Mouse (Mus musculus) limb, embryonic 11.5 days (tissue): ENCODE data around the gene Ntsr1. TPM values are rescaled to one million over a fixed set of nuclear protein-coding genes. Genes with fewer than 3 reads are reported as not detected.

Source experiments
- ATAC-seq: fragments of 200-750 bp; cut with Nextera tagmentation; 2 replicates; pipeline ENCODE4 v1.8.0; 2017; ENCODE audit warnings: low read depth; ENCODE audit not compliant: insufficient number of reproducible peaks, low FRiP score, low TSS enrichment
- DNase-seq: peaks from one replicate; pipeline ENCODE4 v3.0.0-alpha.2; 2015; ENCODE audit warnings: low spot score
- H3K27ac ChIP-seq: fragments of 300-500 bp; sonication (generic); replicated peaks from 2 replicates; pipeline ENCODE4 v1.5.1; 2014; ENCODE audit warnings: low read depth, mild to moderate bottlenecking, low read length
- H3K27me3 ChIP-seq: fragments of 300-500 bp; sonication (generic); 2 replicates; pipeline ENCODE4 v1.6.1; 2014; ENCODE audit warnings: mild to moderate bottlenecking, low read length, mixed read lengths; ENCODE audit not compliant: control insufficient read depth, insufficient read depth
- H3K36me3 ChIP-seq: fragments of 300-500 bp; sonication (generic); 2 replicates; pipeline ENCODE4 v1.6.1; 2014; ENCODE audit warnings: mild to moderate bottlenecking, low read length, moderate library complexity, mixed read lengths; ENCODE audit not compliant: control insufficient read depth, insufficient read depth
- H3K4me1 ChIP-seq: fragments of 300-500 bp; sonication (generic); 2 replicates; pipeline ENCODE4 v1.6.1; 2014; ENCODE audit warnings: low read length, mixed read lengths; ENCODE audit not compliant: control insufficient read depth, insufficient read depth
- H3K4me2 ChIP-seq: fragments of 300-500 bp; sonication (generic); 2 replicates; pipeline ENCODE4 v1.6.1; 2014; ENCODE audit warnings: low read depth, mild to moderate bottlenecking, moderate library complexity; ENCODE audit not compliant: severe bottlenecking
- H3K4me3 ChIP-seq: fragments of 300-500 bp; sonication (generic); 2 replicates; pipeline ENCODE4 v1.5.1; 2014; ENCODE audit warnings: low read depth, low read length
- H3K9ac ChIP-seq: fragments of 300-500 bp; sonication (generic); 2 replicates; pipeline ENCODE4 v1.6.1; 2014; ENCODE audit warnings: mild to moderate bottlenecking, low read length
- H3K9me3 ChIP-seq: fragments of 300-500 bp; sonication (generic); 2 replicates; pipeline ENCODE4 v1.6.1; 2016; ENCODE audit warnings: low read length; ENCODE audit not compliant: control insufficient read depth
- WGBS: fragments of 180-500 bp; shearing (Covaris S2); extraction: QIAGEN DNeasy Blood & Tissue Kit; methylation state at CpG from one replicate; pipeline ENCODE4 v1.1.7; 2014; 5-methylcytosine and 5-hydroxymethylcytosine counted together
- polyA plus RNA-seq: library from polyadenylated mRNA; unstranded; fragments of >200 nt; fragmentation: Nextera tagmentation; extraction: Ambion mirVana; gene quantifications from 2 replicates; pipeline ENCODE4 v1.2.1, GENCODE M21; 2014

The Ntsr1 gene
- polyA plus RNA-seq, result not detected in 2 replicates

- no peak for ATAC-seq
- DNase-seq, result peak; percentile 28
- no peaks in the 10 kb centered on the region for H3K9me3 ChIP-seq
- 0 out of 2 replicates have a peak, but pooled peaks cover 6% of the 10 kb centered on the region for H3K4me1 ChIP-seq
- no peak within 1 kb of the TSS for H3K27ac ChIP-seq
- H3K27me3 ChIP-seq, result peaks cover 36% of the 10 kb centered on the region
- no peaks in the 10 kb centered on the region for H3K36me3 ChIP-seq
- peak within 1 kb of the TSS; percentile 24 for H3K4me3 ChIP-seq
- WGBS, result under 1% methylated on average over 30 of the region's 30 CpGs
- no peak within 1 kb of the TSS for H3K9ac ChIP-seq
- H3K4me2 ChIP-seq, result peak within 1 kb of the TSS; percentile 41
These were observed at the start of gene Ntsr1 for GRCm38 (mm10) chr2:180499741-180500140. Gene Ntsr1, plus strand, starts transcription at chr2:180499976.

GRCm38 (mm10) chr2:180450529-180450928, 49.2 kb upstream of the Ntsr1 start:
- H3K36me3 ChIP-seq, result no peaks in the 10 kb centered on the region
- ATAC-seq (no peak), DNase-seq (no peak)
- 86% methylated on average over 5 of the region's 5 CpGs for WGBS
- H3K27ac ChIP-seq, result no peak overlapping the region
- no peaks in the 10 kb centered on the region for H3K4me1 ChIP-seq
- no peak overlapping the region for H3K4me2 ChIP-seq
- no peak overlapping the region for H3K9ac ChIP-seq
- H3K9me3 ChIP-seq, result no peaks in the 10 kb centered on the region
- H3K27me3 ChIP-seq, result 0 out of 2 replicates have a peak, but pooled peaks cover under 1% of the 10 kb centered on the region
- H3K4me3 ChIP-seq, result no peak overlapping the region

DNA sequence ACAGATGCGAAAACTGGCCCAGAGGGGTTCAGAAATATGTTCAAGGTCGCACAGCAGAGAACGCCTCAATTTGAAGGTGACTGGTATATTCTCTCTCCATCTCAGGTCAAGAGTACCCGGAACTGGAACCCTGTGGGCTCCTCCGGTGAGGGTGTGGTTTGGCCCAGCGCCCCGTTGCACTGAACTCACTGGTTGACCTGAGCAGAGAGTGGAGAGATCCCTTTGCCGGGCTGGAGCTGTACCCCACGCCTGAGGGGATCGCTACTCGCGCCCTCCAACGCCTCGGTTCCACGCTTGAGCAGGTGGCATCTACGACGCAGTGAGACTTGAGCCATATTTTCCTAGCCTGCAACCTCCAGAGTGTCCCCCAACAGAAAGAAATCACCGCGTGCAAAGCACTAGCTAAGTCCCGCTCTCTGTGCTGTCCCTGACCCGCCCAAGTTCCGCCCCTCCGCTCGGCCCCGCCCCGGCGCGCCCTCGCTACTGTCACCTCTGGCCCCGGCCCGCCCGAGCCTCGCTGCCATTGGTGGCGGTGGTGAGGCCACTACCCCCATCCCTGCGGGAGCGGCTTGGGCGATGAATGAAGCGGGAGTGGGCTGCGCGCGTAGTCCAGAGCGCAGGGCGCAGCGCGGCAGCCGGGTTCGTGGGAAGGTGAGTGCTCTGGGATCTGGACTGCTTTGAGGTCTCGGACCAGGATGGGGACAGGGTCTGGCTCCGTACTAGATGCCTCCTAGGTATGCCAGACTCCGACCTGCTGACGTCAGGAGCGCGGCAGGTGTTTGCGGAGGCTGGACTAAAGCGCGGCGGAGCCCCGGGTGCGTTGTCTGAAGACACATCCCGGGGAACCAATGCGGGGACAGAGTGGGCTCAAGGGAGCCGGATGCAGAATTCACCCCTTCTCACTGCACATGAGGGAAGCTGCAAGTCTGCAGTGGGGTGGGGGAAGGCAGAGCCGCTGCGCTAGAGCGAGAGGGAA, 43.8 kb upstream of the Ntsr1 start, which contains the start of gene Slco4a1:
Gene Slco4a1 (plus strand): TSS at position 523 of the 976 bp plus-strand sequence.
- Histone ChIP-seq H3K4me1 (peaks cover 7% of the 10 kb centered on the region; the same call in 1 of the 2 replicates), H3K27ac (no peak within 1 kb of the TSS), H3K9me3 (no peaks in the 10 kb centered on the region), H3K9ac (peak within 1 kb of the TSS; percentile 30; the same call in 1 of the 2 replicates), H3K4me3 (peak within 1 kb of the TSS; percentile 39), H3K36me3 (no peaks in the 10 kb centered on the region), H3K4me2 (peak within 1 kb of the TSS; percentile 97), H3K27me3 (peaks cover 29% of the 10 kb centered on the region)
- DNase-seq (peak; percentile 92), ATAC-seq (peak; percentile 93)
- WGBS, result 1% methylated on average over 64 of the region's 65 CpGs

GRCm38 (mm10) chr2:180456705-180457104, 43.1 kb upstream of the Ntsr1 start:
- Histone ChIP-seq H3K4me2 (peak overlapping the region; percentile 97), H3K4me1 (peaks cover 7% of the 10 kb centered on the region; the same call in 1 of the 2 replicates), H3K9me3 (no peaks in the 10 kb centered on the region), H3K9ac (no peak overlapping the region; the same call in 1 of the 2 replicates), H3K36me3 (no peaks in the 10 kb centered on the region), H3K4me3 (peak overlapping the region; percentile 39), H3K27ac (no peak overlapping the region), H3K27me3 (peaks cover 29% of the 10 kb centered on the region)
- WGBS, result 2% methylated on average over 26 of the region's 28 CpGs
- ATAC-seq (no peak), DNase-seq (peak; percentile 35)

DNA sequence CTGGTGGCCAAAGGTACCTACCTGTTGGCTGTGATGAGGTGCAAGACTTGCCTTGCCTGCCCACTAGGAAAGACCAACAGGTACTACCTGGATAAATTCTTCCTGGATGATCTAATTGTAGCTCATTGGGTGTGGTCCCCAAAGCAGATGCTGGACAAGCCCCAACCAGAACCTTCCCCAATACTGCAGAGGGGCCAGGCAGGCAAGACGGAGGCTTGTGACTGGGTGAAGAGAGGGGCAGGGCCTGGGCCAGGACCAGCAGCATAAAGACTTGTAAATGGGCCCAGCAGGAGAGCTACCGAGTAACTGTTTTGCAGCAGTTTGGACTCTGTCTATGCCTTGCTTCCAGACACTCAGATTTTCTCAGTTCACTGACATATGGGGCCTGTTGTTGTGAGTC, 42.1 kb upstream of the Ntsr1 start:
- Histone ChIP-seq H3K9me3 (no peaks in the 10 kb centered on the region), H3K9ac (no peak overlapping the region), H3K36me3 (no peaks in the 10 kb centered on the region), H3K27me3 (peaks cover 29% of the 10 kb centered on the region), H3K4me2 (no peak overlapping the region; the same call in 1 of the 2 replicates), H3K27ac (no peak overlapping the region), H3K4me3 (no peak overlapping the region), H3K4me1 (peaks cover 7% of the 10 kb centered on the region; the same call in 1 of the 2 replicates)
- DNase-seq, result peak; percentile 22
- 28% methylated on average over 2 of the region's 2 CpGs for WGBS
- ATAC-seq, result no peak

- Histone ChIP-seq H3K36me3 (no peaks in the 10 kb centered on the region), H3K9me3 (no peaks in the 10 kb centered on the region), H3K27ac (no peak overlapping the region), H3K9ac (no peak overlapping the region), H3K27me3 (peaks cover 29% of the 10 kb centered on the region), H3K4me3 (no peak overlapping the region), H3K4me1 (peaks cover 7% of the 10 kb centered on the region; the same call in 1 of the 2 replicates), H3K4me2 (no peak overlapping the region)
- ATAC-seq (no peak), DNase-seq (no peak)
- 76% methylated on average over 4 of the region's 4 CpGs for WGBS
These were observed 40.3 kb upstream of the Ntsr1 start for GRCm38 (mm10) chr2:180459437-180459836.

GRCm38 (mm10) chr2:180460801-180461200, 39.0 kb upstream of the Ntsr1 start:
- Histone ChIP-seq H3K9me3 (no peaks in the 10 kb centered on the region), H3K36me3 (no peaks in the 10 kb centered on the region), H3K4me3 (no peak overlapping the region), H3K4me1 (peaks cover 7% of the 10 kb centered on the region; the same call in 1 of the 2 replicates), H3K27me3 (peaks cover 26% of the 10 kb centered on the region), H3K4me2 (no peak overlapping the region), H3K9ac (no peak overlapping the region), H3K27ac (no peak overlapping the region)
- ATAC-seq, result no peak
- DNase-seq, result no peak
- 67% methylated on average over 8 of the region's 8 CpGs for WGBS

DNA sequence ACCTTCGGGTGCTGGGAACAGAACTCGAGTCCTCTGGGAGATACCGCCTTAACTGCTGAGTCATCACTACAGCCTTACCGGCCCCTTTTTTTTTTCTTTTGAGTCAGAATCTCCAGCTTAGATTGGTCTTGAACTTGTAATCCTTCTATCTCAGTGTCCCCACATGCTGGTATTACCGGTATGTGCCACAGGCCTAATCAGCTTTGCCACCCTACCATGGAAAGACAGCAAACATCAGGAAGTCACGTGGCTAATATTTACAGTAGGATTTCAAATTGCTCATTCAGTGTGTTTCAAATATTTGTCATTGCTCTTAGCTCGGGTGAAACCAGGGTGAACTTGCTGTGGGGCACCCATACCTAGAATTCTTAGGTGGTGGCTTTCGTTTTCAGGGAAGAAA, 37.2 kb upstream of the Ntsr1 start:
- no peak for DNase-seq
- no peaks in the 10 kb centered on the region for H3K9me3 ChIP-seq
- H3K36me3 ChIP-seq, result no peaks in the 10 kb centered on the region
- no peak overlapping the region for H3K9ac ChIP-seq
- no peak overlapping the region for H3K27ac ChIP-seq
- peaks cover 8% of the 10 kb centered on the region; the same call in 1 of the 2 replicates for H3K27me3 ChIP-seq
- no peak overlapping the region for H3K4me2 ChIP-seq
- no peak overlapping the region for H3K4me3 ChIP-seq
- no peaks in the 10 kb centered on the region for H3K4me1 ChIP-seq
- WGBS, result 87% methylated on average over 8 of the region's 8 CpGs
- ATAC-seq, result no peak
